Mouse (Mus musculus) G1E (cell line): ENCODE results near the gene Kat6b.

Experiments
- CTCF ChIP-seq: IDR thresholded peaks from 2 replicates; pipeline ENCODE4 v1.5.1; 2012; ENCODE audit warnings: low read depth, low read length, inconsistent platforms, mixed read lengths
- GATA1 ChIP-seq: IDR thresholded peaks from 2 replicates; pipeline ENCODE4 v1.6.1; 2012; ENCODE audit warnings: borderline replicate concordance, low read length, inconsistent platforms, mixed read lengths
- TAL1 ChIP-seq: conservative IDR thresholded peaks from 2 replicates; pipeline ENCODE4 v1.6.1; 2012; ENCODE audit warnings: low read depth, low read length, inconsistent platforms, mixed read lengths

GRCm38 (mm10) chr14:21602937-21603336 is 121.7 kb downstream of the Kat6b start:
- TF ChIP-seq CTCF (no peak), TAL1 (peak; percentile 45), GATA1 (no peak)
